Mouse (Mus musculus) lung, adult 2 months (tissue): ENCODE measurements around the gene Ilkap. TPM values are rescaled to one million over a fixed set of nuclear protein-coding genes. Genes with fewer than 3 reads are reported as not detected.
A peak's percentile ranks its signal among the peaks of the same experiment; 100 is the strongest.

Experiments
- DNase-seq: peaks from one replicate; pipeline ENCODE4 v3.0.0; 2022
- H3K4me1 ChIP-seq: fragments of 200-500 bp; 2 replicates; pipeline ENCODE4 v1.6.1; 2011; ENCODE audit warnings: low read length; ENCODE audit not compliant: control insufficient read depth, insufficient read depth
- H3K4me3 ChIP-seq: fragments of 200-500 bp; replicated peaks from 2 replicates; pipeline ENCODE3; 2011; ENCODE audit warnings: low read depth, mild to moderate bottlenecking, control low read depth, low read length; ENCODE audit errors: extremely low read depth
- CTCF ChIP-seq: fragments of 200-500 bp; IDR thresholded peaks from 2 replicates; pipeline ENCODE4 v1.5.1; 2011; ENCODE audit warnings: mild to moderate bottlenecking, low read length, control low read depth; ENCODE audit not compliant: insufficient read depth
- POLR2A ChIP-seq: fragments of 200-500 bp; IDR thresholded peaks from 2 replicates; pipeline ENCODE4 v1.6.1; 2011; ENCODE audit warnings: low read depth, mild to moderate bottlenecking, control low read depth, low read length, borderline replicate concordance; ENCODE audit errors: extremely low read depth
- WGBS: fragments of 180-500 bp; shearing (Covaris S2); methylation state at CpG from one replicate; pipeline ENCODE4 v1.1.7; 2018; 5-methylcytosine and 5-hydroxymethylcytosine counted together
- polyA plus RNA-seq: library from polyadenylated mRNA; depleted of rRNA; stranded (reverse); fragments of >200 nt; gene quantifications from 2 replicates; pipeline ENCODE4 v1.2.3, GENCODE M21; 2012

Ilkap gene
- polyA plus RNA-seq, 1 experiment, result 57.4 TPM

DNA sequence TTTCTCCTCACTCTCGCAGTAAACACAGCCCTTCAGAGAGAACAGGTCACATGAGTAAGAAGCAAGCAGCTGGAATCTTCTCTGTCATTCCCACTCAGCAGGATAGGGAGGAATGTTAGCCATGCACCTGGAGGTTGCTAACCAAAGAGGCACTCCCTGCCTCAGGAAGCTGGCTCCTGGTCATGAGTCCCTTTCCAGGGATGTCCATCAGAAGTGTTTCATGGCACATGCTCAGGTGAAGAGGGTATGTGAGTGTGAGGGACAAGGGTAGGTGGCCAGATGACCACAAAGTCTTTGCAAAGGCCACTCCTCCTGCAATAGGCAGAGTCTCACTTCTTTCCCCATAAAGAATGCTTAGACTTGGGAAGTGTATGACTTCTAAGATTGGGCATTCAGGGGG is 19.4 kb upstream of the Ilkap start:
- TF ChIP-seq POLR2A (no peak), CTCF (no peak)
- DNase-seq, result no peak
- no peak overlapping the region for H3K4me3 ChIP-seq
- no peaks in the 10 kb centered on the region for H3K4me1 ChIP-seq
- WGBS, result 63% methylated on average over 1 of the region's 1 CpGs

DNA sequence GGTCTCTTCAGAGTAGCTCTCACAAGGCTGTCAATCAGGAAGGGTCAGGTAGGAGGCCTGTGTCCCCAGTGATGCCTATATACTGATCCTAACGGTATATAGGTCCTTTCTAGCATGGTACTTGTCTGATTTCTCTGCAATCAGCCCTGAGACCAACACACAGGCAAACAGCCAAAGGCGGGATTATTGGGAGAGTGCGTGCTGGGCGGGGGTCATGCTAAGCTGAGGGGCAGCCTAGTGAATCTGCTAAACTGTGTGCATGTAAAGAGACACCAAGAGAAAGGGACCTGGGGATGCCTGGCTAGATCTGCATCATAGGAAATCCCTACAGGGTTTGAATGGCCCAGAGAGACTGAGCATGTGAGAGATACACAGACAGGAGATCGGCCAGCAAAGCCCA is 16.7 kb upstream of the Ilkap start:
- H3K4me3 ChIP-seq, result no peak overlapping the region
- DNase-seq, result no peak
- H3K4me1 ChIP-seq, result peaks cover 4% of the 10 kb centered on the region
- TF ChIP-seq CTCF, result no peak
- no peak for TF ChIP-seq POLR2A
- WGBS, result 93% methylated on average over 5 of the region's 5 CpGs

DNA sequence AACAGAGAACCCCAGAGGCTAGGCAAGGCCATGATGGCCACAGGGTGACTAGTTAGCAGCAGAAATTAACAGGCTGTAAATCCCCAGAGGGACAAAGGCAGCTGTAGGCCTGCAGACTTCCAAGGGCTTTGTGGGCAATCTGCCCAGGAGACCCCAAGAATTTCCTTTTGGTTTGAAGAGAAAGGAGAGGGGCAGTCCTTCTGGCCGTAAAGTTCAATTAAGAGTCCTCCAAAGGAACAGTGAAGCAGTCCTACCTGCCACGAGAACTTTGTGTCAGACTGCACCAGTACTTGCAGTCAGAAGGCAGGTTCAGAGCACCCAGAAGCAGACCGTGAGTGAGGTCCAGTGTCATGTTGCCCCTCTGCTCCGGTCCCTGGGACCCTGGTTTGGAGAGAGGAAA is 16.3 kb upstream of the Ilkap start:
- WGBS, result 70% methylated on average over 4 of the region's 4 CpGs
- Histone ChIP-seq H3K4me3 (no peak overlapping the region), H3K4me1 (peaks cover 4% of the 10 kb centered on the region)
- TF ChIP-seq CTCF, result no peak
- no peak for DNase-seq

DNA sequence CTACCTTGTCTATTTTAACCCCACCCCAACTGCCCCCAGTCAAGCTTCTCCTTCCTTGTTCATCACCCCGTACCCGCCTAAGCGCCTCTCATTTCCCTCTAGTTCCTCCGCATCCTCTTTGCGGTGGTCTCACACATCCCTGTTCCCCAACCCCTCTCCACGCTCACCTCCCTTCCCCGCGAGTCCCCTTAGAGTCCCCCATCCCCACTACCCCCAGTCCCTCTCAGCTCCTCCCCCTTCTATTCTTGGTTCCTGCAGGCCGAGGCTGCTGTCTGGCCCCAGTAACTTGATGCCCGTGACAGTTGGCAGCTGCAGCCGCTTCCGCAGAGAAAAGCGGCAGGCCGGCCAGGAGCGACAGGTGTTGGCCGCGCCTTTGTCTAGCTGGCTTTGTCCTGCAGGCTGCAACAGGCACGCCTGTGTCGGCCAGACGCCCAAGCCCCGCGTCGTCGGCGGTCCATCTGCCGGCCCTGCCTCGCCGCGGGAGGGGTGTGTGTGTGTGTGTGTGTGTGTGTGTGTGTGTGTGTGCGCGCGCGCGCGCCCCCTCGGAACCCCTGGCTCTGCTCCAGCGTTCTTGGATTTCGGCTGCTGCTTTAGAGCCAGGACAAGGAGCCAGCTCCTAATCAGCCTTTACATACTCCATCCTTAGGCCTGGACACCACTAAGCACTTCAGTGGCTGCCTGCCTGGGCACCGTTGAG is 15.4 kb upstream of the Ilkap start, which contains the start of gene Hes6:
Gene Hes6, minus strand, starts transcription at position 141 of the 697 bp plus-strand sequence.
- Histone ChIP-seq H3K4me3 (peak within 1 kb of the TSS; percentile 86), H3K4me1 (peaks cover 4% of the 10 kb centered on the region)
- peak; percentile 65 for DNase-seq
- WGBS, result 5% methylated on average over 39 of the region's 39 CpGs
- TF ChIP-seq POLR2A (no peak), CTCF (no peak)

DNA sequence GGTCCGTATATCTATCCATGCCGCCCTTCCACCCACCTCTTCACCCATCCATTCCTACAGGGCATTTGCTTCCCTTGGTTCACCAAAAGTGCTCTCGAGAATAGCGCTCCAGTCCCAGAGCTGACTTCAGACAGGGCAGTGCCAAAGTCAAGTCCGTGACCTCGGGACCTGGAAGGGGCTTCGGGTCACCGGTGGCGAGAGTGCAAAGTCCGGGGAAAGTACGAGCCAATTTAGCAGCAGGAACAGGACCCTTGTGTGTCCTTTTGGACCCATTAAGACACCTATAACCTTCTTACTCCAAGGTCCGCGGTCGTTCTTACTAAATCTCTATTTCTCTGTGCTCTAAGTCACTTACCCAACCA is 14.9 kb upstream of the Ilkap start:
- 2% methylated on average over 14 of the region's 14 CpGs for WGBS
- DNase-seq, result no peak
- H3K4me3 ChIP-seq, result peak overlapping the region; percentile 50
- TF ChIP-seq POLR2A (no peak), CTCF (no peak)
- peaks cover 4% of the 10 kb centered on the region for H3K4me1 ChIP-seq

DNA sequence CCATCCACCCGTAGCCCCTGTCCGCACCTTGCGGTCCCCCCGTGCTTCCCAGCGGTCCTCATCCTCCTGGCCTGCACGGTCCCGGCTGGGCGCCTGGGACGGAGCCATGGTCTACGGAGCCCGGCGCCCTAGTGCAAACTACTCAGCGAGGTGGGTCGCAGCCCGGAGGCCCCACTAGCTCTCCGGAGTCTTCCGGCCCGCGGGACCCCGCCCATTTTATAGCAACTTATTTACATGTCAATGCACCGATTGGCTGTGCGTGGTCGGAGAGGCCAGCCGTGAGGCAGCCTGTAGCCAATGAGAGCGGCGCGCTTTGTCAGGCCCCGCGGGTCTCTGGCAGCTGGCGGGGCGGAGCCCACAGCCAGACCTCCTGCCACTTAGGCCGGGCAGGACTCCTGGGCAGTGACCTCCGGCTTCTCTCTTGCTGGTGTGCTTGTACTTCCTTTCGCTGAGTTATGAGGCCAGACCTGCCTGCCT is 14.5 kb upstream of the Ilkap start:
- peak; percentile 88 for DNase-seq
- Histone ChIP-seq H3K4me3 (peak overlapping the region; percentile 86), H3K4me1 (peaks cover 4% of the 10 kb centered on the region)
- TF ChIP-seq POLR2A (peak; percentile 85; the same call in 1 of the 2 replicates), CTCF (no peak)
- WGBS, result under 1% methylated on average over 34 of the region's 34 CpGs

DNA sequence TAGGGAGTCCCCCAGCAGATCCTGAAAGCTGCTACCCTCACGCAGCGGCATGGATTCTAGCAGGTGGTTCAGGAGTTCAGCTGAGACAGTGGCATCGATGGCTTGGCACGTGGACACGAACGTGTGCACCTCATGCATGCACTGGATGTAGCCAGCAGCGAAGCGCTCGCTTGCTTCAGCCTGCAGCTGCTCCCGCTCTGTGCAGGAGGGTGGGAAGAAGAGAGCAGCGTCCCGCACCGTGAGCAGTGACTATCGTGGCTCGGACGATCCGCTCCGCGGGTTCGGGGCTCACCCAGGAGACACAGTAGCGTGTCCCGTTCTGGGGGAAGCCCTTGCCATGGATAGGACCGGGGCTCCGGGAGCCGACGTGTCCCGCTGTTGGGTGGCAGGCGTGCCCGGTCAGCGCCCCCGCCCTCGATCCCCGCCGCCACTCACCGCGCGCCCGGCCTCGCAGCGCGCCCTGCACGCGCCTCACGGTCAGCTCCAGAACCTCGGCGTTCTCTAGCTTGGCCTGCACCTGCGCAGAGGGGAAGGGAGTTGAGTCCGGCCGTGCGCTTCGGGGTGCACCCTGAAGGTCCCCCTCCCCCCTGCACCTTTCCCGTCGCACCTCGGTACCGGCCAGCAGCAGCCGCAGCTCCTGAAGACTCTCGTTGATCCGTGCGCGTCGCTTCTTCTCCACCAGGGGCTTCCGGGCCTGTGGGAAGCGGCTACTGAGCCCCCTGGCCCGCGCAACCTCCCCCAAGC is 13.8 kb upstream of the Ilkap start:
- peak; percentile 36 for DNase-seq

DNA sequence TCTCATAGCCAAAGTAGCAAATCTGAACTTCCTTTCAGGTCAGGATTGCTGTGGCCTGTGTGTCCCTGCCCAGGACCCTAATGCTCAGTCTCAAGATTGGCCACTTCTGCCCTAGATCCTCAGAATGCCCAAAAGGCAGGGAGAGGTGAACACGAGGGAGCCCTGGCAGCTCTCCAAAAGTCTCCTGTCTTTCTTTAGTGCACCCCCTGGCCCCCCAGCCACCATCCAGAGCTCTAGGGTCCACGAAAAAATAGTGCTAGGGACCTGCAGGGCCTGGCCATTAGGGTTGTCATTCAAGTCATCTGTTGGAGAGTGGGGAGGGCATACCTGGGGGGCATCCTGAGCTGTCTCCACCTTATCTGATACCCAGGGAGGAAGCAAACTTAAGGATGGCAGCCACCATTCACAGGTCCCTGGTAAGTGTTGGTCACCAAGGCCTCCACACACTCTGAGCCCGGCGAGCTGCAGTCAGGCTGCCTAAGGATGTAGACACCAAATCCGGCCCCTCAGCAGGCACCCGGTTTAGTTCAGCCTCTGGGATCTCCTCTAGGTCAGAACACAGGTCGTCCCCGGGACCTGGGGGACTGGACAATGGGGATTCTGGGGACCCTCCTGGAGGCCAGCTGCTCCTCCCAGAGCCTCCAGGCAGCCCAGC is 13.1 kb upstream of the Ilkap start:
- no peak for DNase-seq
- Histone ChIP-seq H3K4me1 (peaks cover 4% of the 10 kb centered on the region), H3K4me3 (no peak overlapping the region)
- 74% methylated on average over 8 of the region's 8 CpGs for WGBS
- TF ChIP-seq POLR2A (no peak), CTCF (no peak)

More for the DNA sequence above, 13.8 kb upstream of the Ilkap start:
- Histone ChIP-seq H3K4me3 (peak overlapping the region; percentile 86), H3K4me1 (peaks cover 4% of the 10 kb centered on the region)
- 7% methylated on average over 62 of the region's 65 CpGs for WGBS
- no peak for TF ChIP-seq POLR2A
- no peak for TF ChIP-seq CTCF

DNA sequence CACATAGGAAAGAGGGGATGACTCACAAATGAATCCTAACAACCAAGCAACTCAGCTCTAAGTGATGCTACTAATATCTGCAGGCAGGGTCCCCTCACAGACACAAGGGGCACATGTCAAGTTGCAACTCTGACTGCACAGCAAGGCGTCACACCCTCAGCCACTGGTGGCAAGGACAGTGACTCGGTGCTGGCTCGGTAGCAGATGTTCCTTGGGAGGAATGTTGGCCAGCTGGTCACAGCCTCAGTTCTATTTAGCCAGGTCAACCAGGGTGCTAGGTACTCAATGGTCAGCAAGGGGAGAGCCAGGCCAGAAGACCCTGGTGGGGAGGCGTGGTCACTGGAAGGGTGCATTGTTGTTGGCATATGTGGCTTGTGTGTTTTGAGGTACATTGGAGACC is 9.2 kb upstream of the Ilkap start:
- no peak for DNase-seq
- Histone ChIP-seq H3K4me1 (peaks cover 4% of the 10 kb centered on the region), H3K4me3 (no peak overlapping the region)
- TF ChIP-seq POLR2A, result no peak
- TF ChIP-seq CTCF, result no peak
- 82% methylated on average over 4 of the region's 4 CpGs for WGBS
